Mouse (Mus musculus): Measurements from ENCODE around the gene Klhl22.

- no peak for TF ChIP-seq POLR2A (IDR thresholded peaks at IDR 0.05; ENCODE audit: low read depth, low read length)
- no peak for TF ChIP-seq CTCF (conservative IDR thresholded peaks at IDR 0.05; ENCODE audit: insufficient read depth, insufficient read length, low read depth, low read length)
These were observed 36.2 kb downstream of the Klhl22 start for GRCm38 (mm10) chr16:17795643-17796042.
